Mouse (Mus musculus) c-Kit-positive CD71-positive TER-119-positive erythroid progenitor cells, embryonic 14.5 days (primary cell): Measurements from ENCODE around the gene Gm17361.
"Not testable (repeated sequence)": the region's sequence is repeated elsewhere in the genome, so short reads cannot be mapped to it uniquely, and the experiment has no call there.

Source experiments
- DNase-seq: peaks from one replicate; pipeline ENCODE4 v3.0.0-alpha.2; 2013; ENCODE audit warnings: low spot score

Gm17361 gene

DNA sequence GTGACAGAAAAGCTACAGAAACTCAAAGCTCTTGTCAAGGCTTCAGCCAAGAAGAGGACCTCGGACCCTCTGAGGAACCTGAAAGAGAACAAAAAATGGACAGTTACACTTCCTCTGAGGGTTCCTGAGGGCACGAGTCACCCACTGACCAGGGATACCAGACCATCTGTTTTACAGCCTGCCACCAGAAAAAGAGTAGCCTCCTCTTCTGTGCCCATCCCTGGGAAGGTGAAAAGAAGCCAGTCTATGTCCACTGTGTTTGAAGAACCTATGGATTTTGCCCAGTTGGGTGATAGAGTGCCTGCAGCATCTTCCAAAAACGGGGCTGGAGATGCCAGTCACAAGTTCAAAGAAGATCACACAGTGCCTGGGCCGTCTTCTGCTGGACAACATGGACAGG lies at the start of gene Gm17361:
TSS of gene Gm17361 (plus strand) at position 301 of the 400 bp plus-strand sequence.
- not testable (repeated sequence) for DNase-seq
